Mouse (Mus musculus) midbrain, embryonic 11.5 days (tissue): Measurements from ENCODE around the gene Mdga1. TPM values are rescaled to one million over a fixed set of nuclear protein-coding genes. Genes with fewer than 3 reads are reported as not detected.

ENCODE experiments used
- ATAC-seq: fragments of 200-750 bp; cut with Nextera tagmentation; 2 replicates; pipeline ENCODE4 v1.8.0; 2017; ENCODE audit warnings: moderate TSS enrichment, moderate library complexity; ENCODE audit not compliant: low FRiP score
- DNase-seq: peaks from one replicate; pipeline ENCODE4 v3.0.0; 2015; ENCODE audit warnings: low spot score; ENCODE audit errors: missing footprints
- H3K27ac ChIP-seq: fragments of 300-500 bp; sonication (generic); 2 replicates; pipeline ENCODE4 v1.5.1; 2014; ENCODE audit warnings: low read depth, low read length
- H3K27me3 ChIP-seq: fragments of 300-500 bp; sonication (generic); 2 replicates; pipeline ENCODE4 v1.6.1; 2014; ENCODE audit warnings: mild to moderate bottlenecking, low read length, moderate library complexity, mixed read lengths; ENCODE audit not compliant: control insufficient read depth, insufficient read depth
- H3K36me3 ChIP-seq: fragments of 300-500 bp; sonication (generic); 2 replicates; pipeline ENCODE4 v1.6.1; 2014; ENCODE audit warnings: mild to moderate bottlenecking, low read length, moderate library complexity, mixed read lengths; ENCODE audit not compliant: control insufficient read depth, insufficient read depth
- H3K4me1 ChIP-seq: fragments of 300-500 bp; sonication (generic); 2 replicates; pipeline ENCODE4 v1.6.1; 2014; ENCODE audit warnings: low read length; ENCODE audit not compliant: control insufficient read depth, insufficient read depth
- H3K4me2 ChIP-seq: fragments of 300-500 bp; sonication (generic); 2 replicates; pipeline ENCODE4 v1.6.1; 2014; ENCODE audit warnings: mild to moderate bottlenecking, moderate library complexity
- H3K4me3 ChIP-seq: fragments of 300-500 bp; sonication (generic); 2 replicates; pipeline ENCODE4 v1.5.1; 2014; ENCODE audit warnings: low read depth, low read length
- H3K9ac ChIP-seq: fragments of 300-500 bp; sonication (generic); 2 replicates; pipeline ENCODE4 v1.6.1; 2014; ENCODE audit warnings: low read length
- H3K9me3 ChIP-seq: fragments of 300-500 bp; sonication (generic); 2 replicates; pipeline ENCODE4 v1.6.1; 2016; ENCODE audit warnings: low read length; ENCODE audit not compliant: control insufficient read depth
- WGBS: fragments of 180-500 bp; shearing (Covaris S2); extraction: QIAGEN DNeasy Blood & Tissue Kit; methylation state at CpG from one replicate; pipeline ENCODE4 v1.1.7; 2014; 5-methylcytosine and 5-hydroxymethylcytosine counted together
- polyA plus RNA-seq: library from polyadenylated mRNA; unstranded; fragments of >200 nt; fragmentation: Nextera tagmentation; extraction: Ambion mirVana; gene quantifications from 2 replicates; pipeline ENCODE4 v1.2.1, GENCODE M21; 2014

Mdga1 gene
- polyA plus RNA-seq, 1 experiment from 2014 or later: 6.5 TPM

DNA sequence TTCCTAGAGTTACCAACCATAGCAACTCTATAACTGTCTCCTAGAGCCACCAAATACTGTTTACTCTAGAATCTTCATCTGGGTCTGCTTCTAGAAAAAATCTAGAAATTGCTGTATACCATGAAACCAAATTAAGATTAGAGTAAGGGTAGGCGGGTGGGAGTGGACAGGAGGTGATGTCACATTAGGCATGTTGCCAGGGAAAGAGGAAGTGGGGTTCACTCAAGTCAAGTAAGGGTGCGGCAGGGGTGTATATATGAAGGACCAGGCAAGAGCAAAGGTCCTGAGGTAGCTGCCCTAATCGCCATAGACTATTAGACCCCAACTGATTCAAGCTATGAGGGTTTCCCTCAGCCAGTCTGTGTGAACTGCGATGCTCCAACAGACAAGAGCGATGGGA, 69.6 kb downstream of the Mdga1 start:
- H3K4me2 ChIP-seq: no peak overlapping the region
- no peak overlapping the region for H3K4me3 ChIP-seq
- H3K9me3 ChIP-seq: no peaks in the 10 kb centered on the region
- no peaks in the 10 kb centered on the region for H3K36me3 ChIP-seq
- DNase-seq: no peak
- H3K27me3 ChIP-seq: no peaks in the 10 kb centered on the region
- no peak overlapping the region for H3K27ac ChIP-seq
- WGBS: 92% methylated on average over 5 of the region's 5 CpGs
- peaks cover 7% of the 10 kb centered on the region for H3K4me1 ChIP-seq
- no peak for ATAC-seq
- H3K9ac ChIP-seq: no peak overlapping the region

DNA sequence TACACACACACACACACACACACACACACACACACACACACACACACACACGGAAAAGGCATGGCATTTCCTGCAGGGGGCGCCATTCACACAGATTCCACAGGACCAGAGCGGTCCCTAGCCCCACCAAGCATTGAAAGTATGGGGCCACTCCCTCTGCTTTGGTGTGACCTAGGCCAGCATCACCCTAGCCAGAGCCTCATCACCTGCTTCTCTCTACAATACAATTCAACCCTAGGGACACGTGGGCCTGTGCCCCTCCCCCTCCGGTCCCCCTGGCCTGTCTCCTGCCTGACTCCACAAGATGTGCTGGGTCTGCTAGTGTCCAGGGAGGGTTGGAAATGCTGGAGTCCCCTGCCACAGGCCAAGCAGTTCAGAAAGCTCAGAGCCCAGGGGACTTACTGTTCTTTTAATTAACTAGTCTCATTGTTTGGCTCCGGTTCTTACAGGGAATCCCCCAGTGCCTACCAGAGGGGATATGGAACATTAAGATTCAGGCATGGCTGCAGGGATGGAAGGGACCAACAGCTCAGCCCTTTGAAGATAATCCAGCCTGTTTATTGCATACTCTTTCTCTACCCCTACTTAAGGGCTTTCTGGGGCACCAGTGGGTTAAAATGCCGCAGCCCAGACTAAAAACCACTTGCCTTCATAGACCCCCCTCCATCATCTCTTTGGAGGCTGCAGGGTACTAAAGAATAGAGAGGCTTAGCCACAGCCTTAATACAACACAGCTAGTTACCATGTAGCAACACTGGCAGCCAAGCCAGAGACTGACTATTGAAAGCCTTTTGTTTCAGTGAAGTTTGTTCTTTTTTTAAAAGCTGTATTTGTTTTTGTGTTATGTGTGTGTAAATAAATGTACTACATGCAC, 73.5 kb downstream of the Mdga1 start:
- Histone ChIP-seq H3K36me3 (no peaks in the 10 kb centered on the region), H3K4me3 (no peak overlapping the region), H3K4me1 (peaks cover 11% of the 10 kb centered on the region), H3K9me3 (no peaks in the 10 kb centered on the region), H3K27ac (peak overlapping the region; percentile 25), H3K27me3 (no peaks in the 10 kb centered on the region), H3K9ac (no peak overlapping the region), H3K4me2 (no peak overlapping the region)
- peak; percentile 94 for DNase-seq
- 3% methylated on average over 7 of the region's 7 CpGs for WGBS
- ATAC-seq: peak; percentile 89

DNA sequence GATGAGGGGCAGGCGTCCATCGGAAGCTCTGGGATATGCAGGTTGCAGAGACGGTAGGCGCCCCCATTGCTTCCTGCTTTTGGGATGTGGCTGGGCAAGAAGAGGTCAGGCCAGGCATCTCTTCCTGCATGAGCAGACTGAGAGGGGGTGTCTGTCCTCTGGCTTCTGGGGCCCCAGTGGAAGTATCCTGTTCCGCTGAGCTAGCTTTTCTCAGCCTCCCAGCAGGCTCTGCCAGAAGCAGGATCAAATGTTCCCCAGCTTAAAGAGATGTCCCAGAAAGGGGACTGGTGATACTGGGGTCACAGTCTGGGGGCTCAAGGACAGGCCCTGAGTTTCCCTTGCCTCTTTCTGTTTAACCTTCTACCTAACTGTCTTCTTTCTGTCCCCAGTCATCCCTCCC, 74.3 kb downstream of the Mdga1 start:
- H3K9me3 ChIP-seq: no peaks in the 10 kb centered on the region
- no peak overlapping the region for H3K4me2 ChIP-seq
- H3K4me1 ChIP-seq: peaks cover 11% of the 10 kb centered on the region
- H3K27ac ChIP-seq: no peak overlapping the region; the same call in 1 of the 2 replicates
- H3K9ac ChIP-seq: no peak overlapping the region
- H3K27me3 ChIP-seq: peaks cover 5% of the 10 kb centered on the region; the same call in 1 of the 2 replicates
- WGBS: 60% methylated on average over 5 of the region's 5 CpGs
- no peak for DNase-seq
- H3K4me3 ChIP-seq: no peak overlapping the region
- H3K36me3 ChIP-seq: no peaks in the 10 kb centered on the region
- no peak for ATAC-seq

DNA sequence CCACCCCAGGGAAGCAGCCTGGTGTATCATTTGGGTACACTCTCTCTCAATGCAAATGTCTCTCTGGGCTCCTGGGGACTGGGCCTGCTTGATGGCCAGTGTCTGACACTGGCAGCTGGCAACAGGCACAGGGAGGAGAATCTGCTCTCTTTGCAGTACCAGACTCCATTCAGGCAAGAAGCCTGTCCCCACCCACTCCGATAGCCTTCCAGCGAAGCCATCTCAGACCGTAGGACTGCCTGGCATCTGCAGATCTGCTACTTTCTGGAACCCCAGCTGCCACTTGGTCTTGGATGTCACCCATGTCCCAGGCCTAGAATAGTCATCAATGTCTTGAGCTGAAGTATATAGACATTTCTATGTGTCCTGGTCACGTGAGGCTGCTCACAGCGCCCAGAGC, 74.9 kb downstream of the Mdga1 start:
- DNase-seq: no peak
- Histone ChIP-seq H3K9ac (no peak overlapping the region), H3K9me3 (no peaks in the 10 kb centered on the region), H3K27me3 (peaks cover 11% of the 10 kb centered on the region), H3K4me3 (no peak overlapping the region), H3K27ac (no peak overlapping the region), H3K4me1 (peaks cover 11% of the 10 kb centered on the region), H3K4me2 (no peak overlapping the region), H3K36me3 (no peaks in the 10 kb centered on the region)
- no peak for ATAC-seq
- WGBS: 86% methylated on average over 5 of the region's 5 CpGs

DNA sequence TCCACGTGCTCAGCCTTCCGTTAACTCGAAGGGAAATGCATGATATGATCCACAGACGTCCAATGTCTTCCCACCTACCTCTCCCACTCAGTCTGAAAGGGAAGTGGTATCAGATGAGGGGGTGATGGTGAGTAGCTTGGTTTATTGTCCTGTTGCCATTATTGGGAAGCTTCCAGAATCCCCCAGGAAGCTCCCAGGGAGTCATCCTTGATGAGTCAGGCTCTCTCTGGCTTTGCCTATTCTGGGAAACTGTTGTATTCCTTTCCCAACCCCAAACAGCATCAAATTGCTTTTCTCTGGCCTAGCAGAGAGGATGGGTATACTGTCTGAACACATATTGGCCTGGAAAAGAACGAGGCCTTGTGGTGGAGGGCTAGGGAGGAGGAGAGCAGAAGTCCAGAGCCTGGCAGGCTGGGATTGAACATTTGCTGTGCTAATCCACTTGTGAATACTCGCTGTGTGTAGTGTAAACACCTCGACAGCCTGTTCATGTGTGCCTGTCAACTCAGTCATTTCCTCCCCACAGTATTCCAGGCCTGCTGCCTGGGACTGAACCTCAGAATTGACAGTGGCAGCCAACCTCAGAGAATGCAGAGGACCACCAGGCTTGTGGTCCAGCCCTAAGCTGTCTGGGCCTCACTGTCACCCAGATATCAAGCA, 79.3 kb downstream of the Mdga1 start:
- H3K4me2 ChIP-seq: no peak overlapping the region
- peaks cover 22% of the 10 kb centered on the region for H3K27me3 ChIP-seq

DNA sequence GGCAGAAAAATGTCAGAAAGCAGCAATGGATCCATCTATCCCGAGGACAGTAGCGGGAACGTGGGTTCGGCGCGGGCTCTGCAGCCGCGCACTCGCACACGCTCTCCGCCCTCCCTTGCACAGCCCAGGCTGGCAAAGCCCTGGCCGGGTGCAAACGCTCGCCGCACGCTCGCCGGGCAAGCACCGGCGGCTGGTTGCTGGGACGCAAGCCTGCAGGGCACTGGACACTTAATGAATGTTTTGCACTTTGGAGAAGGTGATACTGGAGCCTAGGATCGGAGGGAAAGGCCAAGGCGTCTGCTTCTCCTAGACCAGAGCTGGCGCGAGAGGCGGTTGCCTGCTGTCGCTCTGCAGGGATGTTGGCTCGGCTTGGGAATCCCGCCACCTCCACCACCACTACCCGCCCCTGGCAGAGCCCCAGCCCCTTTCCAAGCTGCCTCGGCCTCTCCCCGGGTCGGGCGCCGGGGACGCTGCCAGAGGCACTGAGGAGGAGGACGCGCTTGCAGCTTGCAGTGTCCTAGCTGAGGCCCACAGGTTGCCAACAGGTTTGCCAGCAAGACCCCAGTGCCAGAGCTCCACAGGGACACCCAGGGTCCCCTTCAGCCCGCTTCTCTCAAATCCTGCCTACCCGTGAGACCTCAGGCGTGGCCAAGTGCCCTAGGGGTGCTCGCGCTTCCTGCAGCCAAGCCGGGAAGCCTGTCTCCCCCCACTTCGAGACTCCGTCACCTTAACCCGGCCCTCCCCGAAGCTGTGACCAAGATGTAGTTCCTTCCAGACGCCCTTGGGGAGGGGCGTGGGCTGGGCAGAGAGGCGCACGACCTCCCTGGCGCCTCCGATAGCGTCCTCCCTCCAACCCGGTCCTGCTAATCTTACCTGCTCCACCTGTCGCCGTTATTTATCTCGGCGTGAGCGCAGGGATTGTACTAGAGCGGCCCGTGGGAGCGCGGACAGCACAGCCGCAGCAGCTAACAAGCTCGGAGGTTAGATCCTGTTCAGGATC, 80.6 kb downstream of the Mdga1 start:
- Histone ChIP-seq H3K4me3 (peak overlapping the region; percentile 68), H3K9ac (peak overlapping the region; percentile 83), H3K9me3 (no peaks in the 10 kb centered on the region), H3K4me1 (peaks cover 23% of the 10 kb centered on the region), H3K4me2 (peak overlapping the region; percentile 98), H3K36me3 (no peaks in the 10 kb centered on the region), H3K27ac (peak overlapping the region; percentile 14; the same call in 1 of the 2 replicates), H3K27me3 (peaks cover 29% of the 10 kb centered on the region)
- ATAC-seq (peak; percentile 45; the same call in 1 of the 2 replicates), DNase-seq (peak; percentile 97)
- WGBS: under 1% methylated on average over 66 of the region's 67 CpGs

More for the DNA sequence above, 79.3 kb downstream of the Mdga1 start:
- Histone ChIP-seq H3K9me3 (no peaks in the 10 kb centered on the region), H3K27ac (no peak overlapping the region), H3K4me3 (no peak overlapping the region), H3K36me3 (no peaks in the 10 kb centered on the region), H3K4me1 (peaks cover 23% of the 10 kb centered on the region), H3K9ac (no peak overlapping the region)
- WGBS: 67% methylated on average over 7 of the region's 7 CpGs
- ATAC-seq (no peak), DNase-seq (no peak)

DNA sequence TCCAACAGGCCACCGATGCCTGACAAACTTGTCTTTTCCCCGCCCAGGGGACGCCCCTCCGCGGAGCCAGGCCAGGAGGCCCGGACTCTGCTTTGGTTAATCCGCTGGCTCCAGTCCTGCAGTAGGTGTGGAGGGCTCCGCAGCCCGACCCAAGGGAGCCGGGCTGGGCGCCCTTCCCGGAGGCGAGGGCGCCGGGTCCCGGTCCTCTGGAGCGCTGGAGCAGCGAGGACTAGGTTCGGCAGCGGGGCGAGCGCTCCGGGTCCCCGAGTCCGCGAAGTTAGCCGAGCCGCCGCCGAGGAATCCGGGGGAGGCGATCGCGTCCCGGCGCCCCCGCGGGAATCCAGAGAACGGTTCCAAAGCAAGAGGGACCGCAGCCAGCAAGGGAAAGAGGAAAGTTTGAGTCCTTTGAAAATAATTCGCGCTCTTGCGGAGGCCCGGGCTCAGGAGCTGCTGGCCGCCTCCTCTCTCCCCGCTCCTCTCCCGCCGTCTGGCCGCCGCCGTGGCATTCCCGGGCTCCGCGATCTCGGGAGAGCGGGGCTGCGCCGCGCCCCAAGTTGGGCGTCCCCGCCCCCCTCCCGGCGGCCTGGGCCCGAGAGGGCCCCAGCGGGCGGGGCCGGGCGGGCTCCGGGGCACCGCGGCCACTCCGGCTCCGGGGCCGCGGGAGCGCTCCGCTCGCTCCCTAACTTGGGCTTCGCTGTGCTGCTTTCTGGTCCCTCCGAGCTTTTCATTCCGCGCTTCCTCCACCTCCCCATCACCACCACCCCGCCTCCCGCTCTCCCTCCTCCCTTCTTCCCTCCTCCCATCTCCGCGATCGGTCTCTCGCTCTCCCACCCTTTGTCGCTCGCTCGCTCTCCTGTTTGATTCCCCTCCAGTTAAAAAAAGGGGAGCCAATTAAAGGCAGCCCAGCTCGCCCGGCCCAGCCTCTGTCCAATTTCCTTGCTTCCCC, 81.7 kb downstream of the Mdga1 start:
- Histone ChIP-seq H3K27ac (peak overlapping the region; percentile 68), H3K4me1 (peaks cover 23% of the 10 kb centered on the region), H3K27me3 (peaks cover 29% of the 10 kb centered on the region), H3K36me3 (no peaks in the 10 kb centered on the region), H3K4me2 (peak overlapping the region; percentile 98), H3K4me3 (peak overlapping the region; percentile 68), H3K9ac (peak overlapping the region; percentile 83), H3K9me3 (no peaks in the 10 kb centered on the region)
- ATAC-seq: peak; percentile 56
- peak; percentile 97 for DNase-seq
- WGBS: under 1% methylated on average over 79 of the region's 93 CpGs
